Mouse (Mus musculus) cortical plate, adult 2 months (tissue): ENCODE results near the gene Oas2.

ENCODE experiments used
- CTCF ChIP-seq: fragments of 200-500 bp; IDR thresholded peaks from 2 replicates; pipeline ENCODE4 v1.5.1; 2011; ENCODE audit warnings: mild to moderate bottlenecking, control low read depth, low read length; ENCODE audit not compliant: insufficient read depth; ENCODE audit errors: extremely low read depth
- POLR2A ChIP-seq: fragments of 200-500 bp; IDR thresholded peaks from 2 replicates; pipeline ENCODE4 v1.6.1; 2011; ENCODE audit warnings: mild to moderate bottlenecking, low read length, control low read depth; ENCODE audit not compliant: insufficient read depth; ENCODE audit errors: extremely low read depth

DNA sequence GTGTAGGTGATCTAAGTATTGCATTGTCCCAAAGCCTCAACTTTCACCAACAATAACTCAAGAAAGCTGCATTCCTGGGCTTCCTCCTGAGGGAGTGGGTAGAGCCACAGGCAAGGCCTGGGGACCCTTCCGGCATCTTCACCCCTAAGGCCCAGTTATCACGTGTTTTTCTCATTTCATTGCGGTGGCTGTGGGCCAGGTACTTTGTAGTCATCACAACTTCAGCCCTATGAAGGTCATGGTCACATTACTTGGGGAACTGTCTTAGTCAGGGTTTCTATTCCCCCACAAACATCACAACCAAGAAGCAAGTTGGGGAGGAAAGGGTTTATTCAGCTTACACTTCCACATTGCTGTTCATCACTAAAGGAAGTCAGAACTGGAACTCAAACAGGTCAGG is 3.1 kb upstream of the Oas2 start:
- TF ChIP-seq CTCF (no peak), POLR2A (no peak)
